Mouse (Mus musculus) kidney, embryonic 15.5 days (tissue): ENCODE measurements around the gene Mfap5. TPM values are rescaled to one million over a fixed set of nuclear protein-coding genes. Genes with fewer than 3 reads are reported as not detected.
"Not testable (repeated sequence)": the region's sequence is repeated elsewhere in the genome, so short reads cannot be mapped to it uniquely, and the experiment has no call there.

ENCODE experiments used
- ATAC-seq: fragments of 200-750 bp; cut with Nextera tagmentation; replicated peaks from 2 replicates; pipeline ENCODE4 v1.8.0; 2017; ENCODE audit warnings: moderate TSS enrichment; ENCODE audit not compliant: low FRiP score
- H3K27ac ChIP-seq: fragments of 300-500 bp; sonication (generic); 2 replicates; pipeline ENCODE4 v1.5.1; 2015; ENCODE audit warnings: mild to moderate bottlenecking, inconsistent platforms
- H3K27me3 ChIP-seq: fragments of 300-500 bp; sonication (generic); 2 replicates; pipeline ENCODE4 v1.6.1; 2015; ENCODE audit warnings: inconsistent platforms
- H3K36me3 ChIP-seq: fragments of 300-500 bp; sonication (generic); 2 replicates; pipeline ENCODE4 v1.6.1; 2015; ENCODE audit warnings: inconsistent platforms
- H3K4me1 ChIP-seq: fragments of 300-500 bp; sonication (generic); 2 replicates; pipeline ENCODE4 v1.6.1; 2015; ENCODE audit warnings: inconsistent platforms
- H3K4me2 ChIP-seq: fragments of 300-500 bp; sonication (generic); 2 replicates; pipeline ENCODE4 v1.6.1; 2015; ENCODE audit warnings: moderate library complexity, mild to moderate bottlenecking, inconsistent platforms
- H3K4me3 ChIP-seq: fragments of 300-500 bp; sonication (generic); replicated peaks from 2 replicates; pipeline ENCODE4 v1.5.1; 2015; ENCODE audit warnings: mild to moderate bottlenecking, inconsistent platforms
- H3K9ac ChIP-seq: fragments of 300-500 bp; sonication (generic); 2 replicates; pipeline ENCODE4 v1.6.1; 2015; ENCODE audit warnings: mild to moderate bottlenecking, inconsistent platforms
- H3K9me3 ChIP-seq: fragments of 300-500 bp; sonication (generic); replicated peaks from 2 replicates; pipeline ENCODE4 v1.6.1; 2016; ENCODE audit warnings: inconsistent platforms
- WGBS: fragments of 180-500 bp; shearing (Covaris S2); methylation state at CpG from one replicate; pipeline ENCODE4 v1.1.7; 2015; ENCODE audit warnings: mixed read lengths; 5-methylcytosine and 5-hydroxymethylcytosine counted together
- polyA plus RNA-seq: library from polyadenylated mRNA; unstranded; fragments of >200 nt; fragmentation: Nextera tagmentation; extraction: Ambion mirVana; gene quantifications from 2 replicates; pipeline ENCODE4 v1.2.1, GENCODE M21; 2015

The Mfap5 gene
- polyA plus RNA-seq, 1 experiment from 2014 or later, result 32.8 TPM

DNA sequence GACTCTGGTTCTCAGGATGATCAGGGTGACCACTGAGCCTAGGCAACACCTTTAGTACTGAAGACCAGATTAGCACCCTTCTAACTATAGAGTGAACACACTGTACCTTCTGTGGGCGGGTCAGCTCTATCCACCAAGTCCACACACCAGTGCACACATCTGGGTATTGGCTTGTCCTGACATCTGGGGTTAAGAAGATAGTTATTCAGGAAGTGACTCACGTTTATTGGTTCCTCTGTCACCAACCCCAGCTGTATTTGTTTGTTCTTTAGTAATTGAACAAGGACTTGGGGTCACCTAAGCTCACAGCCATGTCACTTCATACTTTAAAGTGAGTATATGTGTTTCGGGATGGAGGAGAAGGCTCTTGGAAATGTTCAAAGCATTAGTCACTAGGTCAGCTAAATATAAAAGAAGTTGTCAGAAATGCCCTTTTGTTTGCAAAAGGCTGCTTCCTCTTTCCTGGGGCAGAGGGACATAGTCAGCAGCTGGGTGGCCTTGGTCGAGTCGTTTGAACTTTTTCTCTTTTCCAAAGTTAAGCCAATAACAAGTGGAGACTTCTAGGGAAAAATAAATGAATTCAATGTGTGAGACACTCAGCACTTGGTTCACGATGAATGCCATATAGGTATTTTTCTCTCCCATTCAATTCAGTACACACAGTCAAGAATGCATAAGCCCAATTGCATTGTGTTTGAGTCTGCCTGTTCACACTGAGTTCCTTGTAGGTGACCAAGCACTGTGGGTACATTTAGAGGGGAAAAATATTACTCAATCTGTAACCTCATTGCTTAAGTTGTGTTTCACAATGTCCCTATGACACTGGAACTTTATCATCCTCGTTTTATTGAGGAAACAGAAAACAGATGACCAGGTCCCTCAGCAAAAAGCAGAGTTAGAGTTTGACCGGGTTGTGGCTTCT is 65.3 kb downstream of the Mfap5 start:
- no peak for ATAC-seq
- H3K27ac ChIP-seq, result no peak overlapping the region
- no peaks in the 10 kb centered on the region for H3K9me3 ChIP-seq
- H3K27me3 ChIP-seq, result no peaks in the 10 kb centered on the region
- no peaks in the 10 kb centered on the region for H3K36me3 ChIP-seq
- H3K4me3 ChIP-seq, result no peak overlapping the region
- H3K4me1 ChIP-seq, result no peaks in the 10 kb centered on the region
- no peak overlapping the region for H3K4me2 ChIP-seq
- 55% methylated on average over 8 of the region's 8 CpGs for WGBS
- H3K9ac ChIP-seq, result no peak overlapping the region

DNA sequence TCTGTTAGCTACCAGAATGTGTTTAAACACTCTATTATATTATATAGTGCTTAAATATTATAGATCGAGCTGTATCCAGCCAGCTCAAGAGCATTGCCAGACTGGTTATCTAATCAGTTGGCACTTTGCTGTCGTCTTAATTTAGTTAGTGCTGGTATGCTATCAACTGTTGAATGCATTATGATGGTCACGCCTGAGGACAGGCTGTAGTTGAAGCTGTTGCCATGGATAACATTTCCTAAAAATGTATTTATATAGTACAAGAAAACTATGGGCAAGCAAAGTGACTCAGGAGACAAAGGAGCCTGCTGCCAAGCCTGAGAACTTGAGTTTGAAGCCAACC is 65.9 kb downstream of the Mfap5 start:
- Histone ChIP-seq H3K4me2 (no peak overlapping the region), H3K9me3 (no peaks in the 10 kb centered on the region), H3K36me3 (no peaks in the 10 kb centered on the region), H3K4me3 (no peak overlapping the region), H3K27ac (no peak overlapping the region), H3K27me3 (no peaks in the 10 kb centered on the region), H3K4me1 (no peaks in the 10 kb centered on the region), H3K9ac (no peak overlapping the region)
- no peak for ATAC-seq
- 84% methylated on average over 3 of the region's 3 CpGs for WGBS

DNA sequence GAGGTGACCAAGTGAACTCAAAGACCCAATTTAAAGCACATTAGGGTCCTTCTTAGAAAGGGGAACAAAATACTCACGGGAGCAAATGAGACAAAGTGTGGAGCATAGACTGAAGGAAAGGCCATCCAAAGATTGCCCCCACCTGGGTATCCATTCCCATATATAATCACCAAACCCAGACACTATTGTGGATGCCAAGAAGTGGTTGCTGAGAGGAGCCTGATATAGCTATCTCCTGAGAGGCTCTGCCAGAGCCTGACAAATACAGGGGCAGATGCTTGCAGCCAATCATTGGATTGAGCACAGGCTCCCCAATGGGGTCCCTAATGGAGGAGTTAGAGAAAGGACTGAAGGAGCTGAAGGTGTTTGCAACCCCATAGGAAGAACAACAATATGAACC is 69.4 kb downstream of the Mfap5 start:
- not testable (repeated sequence) for ATAC-seq

DNA sequence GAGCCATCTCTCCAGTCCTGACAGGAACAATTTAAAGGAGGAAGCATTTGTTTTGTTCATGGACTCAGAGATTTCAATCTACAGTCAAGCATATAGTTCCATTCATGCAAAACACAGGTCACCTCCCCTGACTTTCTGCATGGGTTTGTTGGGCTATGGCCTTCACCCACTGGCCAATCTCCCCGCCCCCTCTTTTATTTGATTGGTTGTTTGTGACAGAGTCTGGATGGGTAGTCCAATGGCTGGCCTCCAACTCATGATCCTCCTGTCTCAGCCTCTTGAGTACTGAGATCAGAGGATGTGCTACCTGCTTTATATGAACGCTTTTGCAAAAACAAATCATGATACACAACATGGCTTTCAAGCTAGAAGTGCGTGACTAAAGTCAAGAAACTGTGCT is 71.4 kb downstream of the Mfap5 start:
- no peak for ATAC-seq
- H3K27me3 ChIP-seq, result no peaks in the 10 kb centered on the region
- no peaks in the 10 kb centered on the region for H3K36me3 ChIP-seq
- H3K4me1 ChIP-seq, result no peaks in the 10 kb centered on the region
- WGBS, result 85% methylated on average over 3 of the region's 3 CpGs
- H3K9me3 ChIP-seq, result no peaks in the 10 kb centered on the region
- H3K9ac ChIP-seq, result no peak overlapping the region
- no peak overlapping the region for H3K4me3 ChIP-seq
- no peak overlapping the region for H3K4me2 ChIP-seq
- no peak overlapping the region for H3K27ac ChIP-seq

More for the DNA sequence above, 69.4 kb downstream of the Mfap5 start:
- not testable (repeated sequence) for H3K27ac ChIP-seq, H3K4me1 ChIP-seq, H3K4me3 ChIP-seq, H3K4me2 ChIP-seq, H3K27me3 ChIP-seq, H3K9ac ChIP-seq, H3K9me3 ChIP-seq, H3K36me3 ChIP-seq
- 89% methylated on average over 1 of the region's 1 CpGs for WGBS

Other genes starting within 250 kb of the Mfap5 start
- gene Klrg1, start 223.0 kb upstream of the Mfap5 start, polyA plus RNA-seq, result not detected in 2 replicates
- gene M6pr, start 197.1 kb upstream of the Mfap5 start, polyA plus RNA-seq, result 113 and 116 TPM in 2 replicates
- 18.1 and 21.1 TPM in 2 replicates for gene Phc1, start 165.3 kb upstream of the Mfap5 start, polyA plus RNA-seq
- gene Rimklb, start 7.1 kb upstream of the Mfap5 start, polyA plus RNA-seq, result 15.3 and 16.2 TPM in 2 replicates
- not detected in 2 replicates for gene Aicda, start 48.0 kb downstream of the Mfap5 start, polyA plus RNA-seq
- gene Apobec1, start 96.6 kb downstream of the Mfap5 start, polyA plus RNA-seq, result 3.3 and 4.3 TPM in 2 replicates
- not detected in 2 replicates for gene Gdf3, start 104.2 kb downstream of the Mfap5 start, polyA plus RNA-seq
- gene Dppa3, start 120.6 kb downstream of the Mfap5 start, polyA plus RNA-seq, result not detected in 2 replicates
- gene Nanog, start 201.6 kb downstream of the Mfap5 start, polyA plus RNA-seq, result 0.14 TPM in 1 of 2 replicates, not detected in the other